Mouse (Mus musculus) brown adipose tissue, adult 24 weeks (tissue): ENCODE data around the gene Thap2. TPM values are rescaled to one million over a fixed set of nuclear protein-coding genes. Genes with fewer than 3 reads are reported as not detected.
A peak's percentile ranks its signal among the peaks of the same experiment; 100 is the strongest.

ENCODE experiments used
- H3K27ac ChIP-seq: fragments of 200-500 bp; replicated peaks from 2 replicates; pipeline ENCODE4 v1.5.1; 2012; ENCODE audit warnings: low read depth, mild to moderate bottlenecking, low read length
- H3K4me1 ChIP-seq: fragments of 200-500 bp; 2 replicates; pipeline ENCODE4 v1.6.1; 2012; ENCODE audit warnings: low read length, mixed read lengths; ENCODE audit not compliant: control insufficient read depth, insufficient read depth, insufficient read length
- H3K4me3 ChIP-seq: fragments of 200-500 bp; 2 replicates; pipeline ENCODE4 v1.5.1; 2012; ENCODE audit warnings: low read depth, mild to moderate bottlenecking, low read length, moderate library complexity; ENCODE audit not compliant: insufficient read depth
- polyA plus RNA-seq: library from polyadenylated mRNA; stranded (reverse); fragments of >200 nt; gene quantifications from 2 replicates; pipeline ENCODE4 v1.2.4, GENCODE M21; 2012; ENCODE audit not compliant: missing spikeins, insufficient read depth, insufficient read length

Thap2 gene
- polyA plus RNA-seq, 1 experiment, result 10.6 TPM

DNA sequence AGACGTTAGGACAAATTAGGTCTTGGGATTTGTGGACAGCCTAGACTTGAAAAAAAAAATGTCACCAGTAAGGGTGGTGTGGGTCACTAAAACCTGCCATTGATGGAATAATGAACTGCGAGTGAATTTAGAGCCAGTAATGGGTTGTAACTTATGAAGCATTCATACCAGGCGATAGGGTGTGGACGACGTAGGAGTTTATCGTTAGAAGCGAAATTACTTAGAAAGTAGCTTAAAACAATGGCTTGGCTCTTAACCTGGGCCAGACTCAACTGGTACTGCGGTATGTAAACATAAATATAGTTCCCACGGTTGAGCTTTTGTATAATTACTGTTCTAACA is 21.6 kb downstream of the Thap2 start:
- Histone ChIP-seq H3K4me1 (peaks cover 5% of the 10 kb centered on the region; the same call in 1 of the 2 replicates), H3K4me3 (peak overlapping the region; percentile 67), H3K27ac (peak overlapping the region; percentile 59)

DNA sequence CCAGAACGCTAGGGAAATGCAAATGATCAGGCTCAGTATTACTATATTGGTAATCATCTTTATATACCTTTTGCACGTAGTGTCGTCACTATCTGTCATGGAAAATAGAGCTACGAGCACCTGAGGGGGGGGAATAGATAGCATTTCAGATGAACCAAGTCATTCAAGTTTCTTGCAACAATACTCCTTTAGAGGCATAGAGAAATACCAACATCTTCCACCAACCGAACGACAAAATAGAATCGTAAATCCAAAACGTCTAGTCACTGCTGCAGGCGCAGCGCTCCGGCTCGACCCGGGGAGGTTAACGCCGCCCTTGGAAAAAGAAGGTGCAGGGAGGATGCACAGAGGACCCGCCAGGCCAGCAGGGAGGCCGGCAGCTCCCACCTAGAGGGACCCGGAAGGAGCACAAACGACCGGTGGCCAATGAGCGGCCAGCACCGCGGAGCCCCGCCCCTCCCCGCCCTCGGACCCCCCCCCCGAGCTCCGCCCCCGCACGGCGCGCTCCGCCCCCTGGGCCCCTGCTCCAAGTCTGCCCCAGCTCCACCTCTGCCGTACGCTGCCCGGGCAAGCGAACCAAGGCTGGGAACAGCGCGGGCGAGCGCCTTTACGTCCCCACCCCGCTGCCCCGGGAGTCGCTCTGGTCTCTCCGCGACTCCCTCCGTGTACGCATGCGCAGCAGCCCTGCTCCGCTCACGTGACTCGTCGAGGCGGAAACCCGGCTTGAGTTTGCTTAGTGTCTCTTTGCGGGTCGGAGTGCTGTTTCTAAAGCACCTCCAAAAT is 22.2 kb downstream of the Thap2 start, which contains the start of gene Tmem19:
Tmem19 (minus strand) TSS at position 662 of the 783 bp plus-strand sequence.
- H3K4me3 ChIP-seq, result peak within 1 kb of the TSS; percentile 77
- peak within 1 kb of the TSS; percentile 59 for H3K27ac ChIP-seq
- H3K4me1 ChIP-seq, result peaks cover 5% of the 10 kb centered on the region; the same call in 1 of the 2 replicates

DNA sequence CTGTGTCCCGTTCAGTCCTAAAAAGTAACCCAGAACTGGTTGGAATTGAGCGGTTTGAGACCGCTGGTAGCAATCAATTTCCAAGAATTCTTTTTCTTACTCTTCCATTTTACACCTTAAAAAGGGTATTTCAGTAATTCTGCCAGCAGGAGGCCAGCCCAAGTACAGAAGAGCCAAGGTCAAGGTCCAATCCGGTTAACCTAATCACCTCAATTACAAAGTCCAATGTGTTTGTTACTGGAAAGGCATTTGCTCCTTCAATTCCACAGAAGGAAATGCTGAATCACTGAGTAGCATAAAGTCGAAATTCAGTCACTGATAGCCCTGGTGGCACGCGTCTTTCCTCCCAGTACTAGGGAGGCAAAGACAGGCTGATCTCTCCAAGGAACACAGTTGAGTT is 25.2 kb downstream of the Thap2 start:
- Histone ChIP-seq H3K4me1 (peaks cover 5% of the 10 kb centered on the region; the same call in 1 of the 2 replicates), H3K27ac (no peak overlapping the region)

DNA sequence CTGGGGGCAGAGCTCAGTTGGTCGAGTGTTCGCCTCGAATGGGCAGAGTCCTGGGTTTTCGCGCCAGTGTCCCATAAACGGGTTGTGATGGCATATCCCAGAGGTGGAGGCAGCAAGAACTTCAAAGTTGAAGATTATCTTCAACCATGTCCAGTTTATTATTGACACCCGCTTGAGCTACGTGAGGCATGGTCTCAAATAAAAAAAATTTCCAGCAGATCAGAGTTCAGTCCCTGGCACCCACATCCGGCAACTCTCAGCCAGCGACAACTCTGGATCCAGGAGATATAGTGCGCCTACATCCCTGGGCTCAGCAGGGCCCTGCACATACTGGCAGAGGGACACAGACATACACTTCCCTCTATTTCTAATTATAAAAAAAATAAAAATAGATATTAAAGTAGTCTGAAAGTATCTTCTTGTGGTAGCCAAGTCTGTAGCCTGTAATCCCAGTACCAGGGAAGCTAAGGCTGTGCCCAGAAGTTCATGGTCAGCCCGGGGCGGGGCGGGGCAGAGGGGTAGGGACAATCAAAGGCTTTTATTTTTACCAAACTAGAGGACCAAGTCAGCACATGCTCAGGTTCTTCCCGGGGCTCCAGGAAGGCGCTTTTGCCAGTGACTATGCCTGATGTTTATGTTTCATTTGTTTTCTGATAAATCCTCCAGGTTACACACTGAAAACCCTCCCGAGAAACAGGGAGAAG is 25.9 kb downstream of the Thap2 start:
- no peak overlapping the region for H3K27ac ChIP-seq
- peaks cover 5% of the 10 kb centered on the region; the same call in 1 of the 2 replicates for H3K4me1 ChIP-seq
- H3K4me3 ChIP-seq, result no peak overlapping the region

More for the DNA sequence above, 25.2 kb downstream of the Thap2 start:
- H3K4me3 ChIP-seq, result no peak overlapping the region

DNA sequence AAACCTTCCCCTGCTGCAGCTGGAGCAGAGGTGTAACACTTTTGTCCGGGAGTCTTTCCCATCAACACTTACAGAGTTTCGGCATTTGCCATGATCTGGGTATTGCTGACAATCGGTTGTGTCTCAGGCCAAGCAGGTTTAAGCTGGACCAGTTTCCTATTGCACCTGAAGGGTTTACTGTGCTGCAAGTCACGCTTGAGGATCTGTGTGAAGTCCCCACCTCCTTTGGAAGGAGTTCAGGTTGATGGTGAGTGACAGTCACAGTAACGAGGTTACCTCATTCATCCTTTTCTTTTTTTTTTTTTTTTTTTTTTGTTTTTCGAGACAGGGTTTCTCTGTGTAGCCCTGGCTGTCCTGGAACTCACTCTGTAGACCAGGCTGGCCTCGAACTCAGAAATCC is 28.1 kb downstream of the Thap2 start:
- Histone ChIP-seq H3K4me3 (no peak overlapping the region), H3K27ac (no peak overlapping the region), H3K4me1 (peaks cover under 1% of the 10 kb centered on the region; the same call in 1 of the 2 replicates)

DNA sequence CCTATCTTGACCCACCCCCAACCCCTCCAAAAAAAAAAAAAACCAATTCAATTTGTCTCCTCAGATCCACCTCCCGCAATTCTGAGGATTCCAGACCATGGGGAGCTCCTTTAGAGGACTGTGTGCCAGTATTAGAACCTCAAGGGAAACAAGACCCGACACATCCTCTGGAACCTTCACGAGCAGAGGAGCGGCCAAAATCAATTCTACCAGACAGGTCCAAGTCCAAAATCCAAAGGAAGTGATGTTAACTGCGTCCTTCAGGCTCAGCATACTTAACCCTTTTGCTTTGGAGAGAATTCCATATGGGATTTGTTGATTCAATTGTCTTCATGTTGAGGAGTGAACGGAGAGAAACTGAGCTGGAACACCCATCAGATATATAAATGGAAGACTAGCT is 29.2 kb downstream of the Thap2 start:
- Histone ChIP-seq H3K4me3 (no peak overlapping the region), H3K27ac (no peak overlapping the region), H3K4me1 (no peaks in the 10 kb centered on the region)

DNA sequence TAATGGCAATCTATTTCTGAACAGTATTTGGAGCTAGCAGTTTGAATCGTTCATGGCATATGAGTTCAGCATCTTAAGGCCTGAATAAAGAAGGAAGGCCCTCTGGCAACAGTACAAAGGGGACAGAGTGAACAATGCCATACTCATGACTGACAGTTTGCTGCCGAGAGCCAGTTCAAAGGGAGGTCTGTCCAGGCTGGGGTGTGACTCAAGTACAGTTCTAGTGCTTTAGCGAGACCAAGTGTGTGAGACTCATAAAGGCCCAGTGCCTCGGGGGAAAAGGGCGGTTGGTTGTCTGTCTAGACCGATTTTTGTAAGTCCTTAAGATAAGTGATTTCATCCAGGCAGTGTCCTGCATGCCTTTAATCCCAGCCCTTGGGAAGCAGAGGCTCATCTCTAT is 29.7 kb downstream of the Thap2 start:
- Histone ChIP-seq H3K4me1 (no peaks in the 10 kb centered on the region), H3K27ac (no peak overlapping the region), H3K4me3 (no peak overlapping the region)

DNA sequence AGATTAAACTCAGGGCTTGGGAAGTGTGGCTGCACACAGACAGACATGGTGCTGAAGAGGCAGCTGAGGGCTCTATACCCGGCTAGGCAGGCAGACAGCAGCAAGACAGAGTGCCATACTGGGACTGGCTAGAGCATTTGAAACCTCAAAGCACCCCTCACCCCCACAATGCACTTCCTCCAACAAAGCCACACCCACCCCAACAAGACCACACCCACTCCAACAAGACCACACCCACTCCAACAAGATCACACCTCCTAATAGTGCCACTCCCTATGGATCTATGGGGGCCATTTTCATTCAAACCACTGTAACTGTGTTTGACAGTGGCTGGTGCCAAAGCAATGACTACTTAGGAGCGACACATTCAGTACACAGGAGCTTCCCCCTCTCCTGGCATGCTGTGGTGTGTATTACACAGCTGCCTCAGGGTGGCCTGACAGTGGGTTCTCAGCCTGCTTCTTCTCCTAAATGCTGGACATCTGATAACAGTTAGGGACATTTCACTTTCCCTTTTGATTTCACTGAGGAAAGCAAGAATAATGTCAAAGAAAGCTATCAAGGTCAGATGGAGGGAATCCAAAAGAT is 33.3 kb downstream of the Thap2 start:
- H3K4me3 ChIP-seq, result no peak overlapping the region
- no peaks in the 10 kb centered on the region for H3K4me1 ChIP-seq
- H3K27ac ChIP-seq, result no peak overlapping the region

DNA sequence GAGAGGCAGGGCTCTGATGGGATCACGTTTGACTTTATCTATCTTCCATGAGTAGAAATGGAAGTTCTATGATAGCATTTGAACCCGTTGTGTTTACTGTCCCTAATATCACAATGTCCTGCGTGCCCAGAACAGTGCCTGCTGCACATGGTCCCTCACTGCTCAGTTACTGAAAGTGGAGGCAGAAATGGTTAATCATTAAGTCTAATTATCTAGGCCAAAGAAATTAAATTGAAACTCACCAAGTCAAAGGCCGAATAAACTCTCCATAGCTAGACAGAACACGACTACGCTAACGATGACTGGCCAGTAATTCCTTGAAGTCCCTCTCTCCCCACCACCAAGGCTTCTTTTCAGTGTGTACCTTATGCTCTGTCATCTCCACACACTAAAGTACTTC is 34.7 kb downstream of the Thap2 start:
- no peak overlapping the region for H3K4me3 ChIP-seq
- H3K27ac ChIP-seq, result no peak overlapping the region
- no peaks in the 10 kb centered on the region for H3K4me1 ChIP-seq

DNA sequence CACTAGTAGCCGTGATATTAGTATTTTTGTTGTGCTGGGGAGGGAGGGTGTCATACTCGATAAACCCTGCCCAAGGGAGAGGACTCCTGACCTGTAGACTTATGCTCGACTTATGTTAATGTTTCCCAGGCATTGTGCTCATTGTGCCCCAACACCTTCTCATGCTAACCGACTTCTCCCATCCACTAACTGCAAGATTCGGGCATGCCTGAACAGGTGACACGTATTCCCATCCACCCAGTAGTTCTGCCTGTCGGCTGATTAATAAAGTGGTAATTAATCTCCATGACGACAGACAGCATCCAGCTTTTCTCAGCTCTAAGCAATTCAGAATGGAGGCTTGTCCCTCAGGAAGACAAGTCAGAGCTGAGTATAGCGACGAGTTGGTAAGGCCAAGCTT is 35.2 kb downstream of the Thap2 start:
- Histone ChIP-seq H3K4me3 (no peak overlapping the region), H3K27ac (no peak overlapping the region), H3K4me1 (no peaks in the 10 kb centered on the region)

DNA sequence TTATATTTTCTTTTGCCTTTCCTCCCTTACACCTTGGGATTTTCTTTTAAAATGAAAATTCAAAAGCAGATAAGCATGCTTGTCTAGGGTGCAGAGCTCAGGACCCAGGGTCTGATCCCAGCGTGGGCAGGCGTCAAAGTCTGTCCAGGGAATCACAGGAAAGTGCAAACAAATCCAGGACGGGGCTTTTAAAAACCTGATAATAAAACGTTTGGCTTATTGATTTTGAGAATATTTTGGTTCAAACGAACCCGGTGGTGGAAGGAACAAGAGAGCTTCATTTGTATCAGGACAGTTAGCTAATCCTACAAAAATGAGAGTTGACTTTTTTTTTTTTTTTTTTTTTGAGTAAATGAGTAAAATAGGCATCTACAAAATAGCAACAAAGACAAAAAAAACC is 36.1 kb downstream of the Thap2 start:
- H3K27ac ChIP-seq, result no peak overlapping the region
- no peak overlapping the region for H3K4me3 ChIP-seq
- no peaks in the 10 kb centered on the region for H3K4me1 ChIP-seq

DNA sequence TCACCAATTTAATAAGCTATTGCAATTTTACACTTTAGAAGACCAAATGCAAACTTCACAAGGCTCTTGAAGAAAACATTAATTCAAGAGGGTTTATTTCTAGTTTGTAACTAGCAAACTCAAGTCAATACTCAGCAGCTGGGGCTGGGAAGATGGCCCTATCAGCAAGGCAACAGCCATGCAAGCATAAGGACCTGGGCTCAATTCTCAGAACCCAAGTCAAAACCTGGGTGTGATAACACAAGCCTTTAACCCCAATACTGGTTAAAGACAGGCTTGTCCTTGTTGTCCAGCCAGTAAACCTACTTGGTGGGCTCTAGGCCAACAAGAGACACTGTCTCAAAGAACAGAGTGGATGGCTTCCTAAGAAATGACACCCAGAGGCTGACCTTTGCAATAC is 37.8 kb downstream of the Thap2 start:
- Histone ChIP-seq H3K4me3 (no peak overlapping the region), H3K4me1 (no peaks in the 10 kb centered on the region), H3K27ac (no peak overlapping the region)

DNA sequence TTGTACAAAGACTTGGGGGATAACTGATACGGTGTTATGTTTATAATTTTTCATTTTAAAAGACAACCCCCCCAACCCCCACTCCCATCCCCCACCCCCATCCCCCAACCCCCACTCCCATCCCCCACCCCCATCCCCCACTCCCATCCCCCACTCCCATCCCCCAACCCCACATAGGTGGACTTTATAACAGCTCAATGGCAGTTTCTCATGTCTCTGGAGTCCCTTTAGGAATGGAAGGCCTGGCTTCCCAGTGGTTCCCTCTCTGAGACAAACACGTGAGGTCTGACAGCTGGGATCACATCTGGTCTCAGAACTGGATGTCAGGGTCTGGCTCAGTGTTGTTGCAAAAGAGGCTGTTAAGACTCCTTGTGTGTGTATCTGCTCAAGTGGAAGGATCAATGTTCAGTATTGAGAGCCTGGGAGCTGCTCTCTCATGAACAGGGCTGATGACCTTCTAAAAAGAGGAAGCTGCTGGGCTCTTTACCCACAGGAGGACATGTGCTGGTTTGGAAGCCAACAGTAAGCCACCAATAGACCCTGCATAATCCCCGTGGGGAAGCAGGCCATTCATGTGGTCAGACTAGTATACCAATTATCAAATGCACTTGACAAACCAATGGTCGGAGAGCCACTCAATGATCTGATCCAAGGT is 41.3 kb downstream of the Thap2 start:
- Histone ChIP-seq H3K4me3 (no peak overlapping the region), H3K27ac (no peak overlapping the region), H3K4me1 (no peaks in the 10 kb centered on the region)

DNA sequence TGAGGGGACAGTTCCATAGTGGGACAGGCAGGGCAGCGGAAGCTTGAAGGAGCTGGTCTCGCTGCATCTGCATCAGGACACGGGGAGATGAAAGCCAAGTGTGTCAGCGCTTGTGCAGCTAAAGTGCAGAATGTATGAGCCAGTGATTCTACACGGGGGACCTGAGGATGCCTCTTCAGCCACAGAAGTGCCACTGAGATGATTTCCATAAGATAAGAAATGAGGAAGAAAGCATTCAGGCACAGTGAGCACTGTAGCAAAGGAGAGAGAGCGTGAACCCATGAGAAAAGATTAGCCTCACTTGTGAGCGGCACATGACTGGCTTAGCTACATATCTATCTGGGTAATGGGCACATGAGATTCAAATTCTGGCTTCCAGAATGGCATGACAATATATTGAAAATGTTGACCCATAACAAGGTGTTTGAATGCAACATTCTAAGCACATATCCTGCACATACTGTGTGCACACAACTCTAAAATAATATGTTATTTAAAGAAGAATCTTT is 44.4 kb downstream of the Thap2 start:
- H3K4me1 ChIP-seq, result no peaks in the 10 kb centered on the region
- H3K4me3 ChIP-seq, result no peak overlapping the region
- H3K27ac ChIP-seq, result no peak overlapping the region

DNA sequence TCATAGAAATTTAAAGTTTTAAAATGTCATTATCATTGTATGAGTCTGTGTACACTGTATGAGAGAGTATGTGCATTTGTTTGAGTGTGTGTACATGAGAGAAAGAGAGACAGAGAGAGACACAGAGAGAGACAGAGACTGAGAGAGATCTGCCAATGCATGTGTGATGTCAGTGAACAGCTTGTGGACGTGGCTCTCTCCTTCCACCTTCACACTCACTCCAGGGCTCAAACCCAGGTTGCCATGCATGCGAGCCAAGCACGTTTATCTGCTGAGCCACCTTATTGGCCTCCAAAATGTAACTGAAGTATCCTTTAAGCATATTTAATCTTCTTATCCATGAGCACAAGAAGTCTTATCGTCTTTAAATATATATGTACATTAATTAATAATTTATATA is 47.3 kb downstream of the Thap2 start:
- H3K27ac ChIP-seq, result no peak overlapping the region
- no peaks in the 10 kb centered on the region; the same call in 1 of the 2 replicates for H3K4me1 ChIP-seq
- H3K4me3 ChIP-seq, result no peak overlapping the region
